Mouse (Mus musculus): Measurements from ENCODE around the gene Ercc8. TPM values are rescaled to one million over a fixed set of nuclear protein-coding genes. Genes with fewer than 3 reads are reported as not detected.

Ercc8 gene
- 21.2 and 23.2 TPM in 2 replicates for polyA plus RNA-seq (2016; fragmentation: Nextera tagmentation; extraction: Ambion mirVana)

- Histone ChIP-seq H3K36me3 (peaks cover 9% of the 10 kb centered on the region; the same call in 1 of the 2 replicates), H3K9ac (replicated peaks) (peak within 1 kb of the TSS; percentile 71), H3K27ac (replicated peaks) (no peak within 1 kb of the TSS; the same call in 1 of the 2 replicates), H3K4me2 (replicated peaks) (peak within 1 kb of the TSS; percentile 95), H3K27me3 (no peaks in the 10 kb centered on the region), H3K9me3 (no peaks in the 10 kb centered on the region), H3K4me1 (peaks cover 12% of the 10 kb centered on the region), H3K4me3 (peak within 1 kb of the TSS; percentile 96)
- under 1% methylated on average over 47 of the region's 47 CpGs for WGBS
- ATAC-seq (ENCODE audit: low FRiP score, low read depth) = peak; percentile 99
Measured at GRCm38 (mm10) chr13:108158465-108159240, at the start of gene Ercc8, which contains the start of gene Ndufaf2. Ercc8 (plus strand) TSS chr13:108158731. Ndufaf2 (minus strand) TSS chr13:108158623.

DNA sequence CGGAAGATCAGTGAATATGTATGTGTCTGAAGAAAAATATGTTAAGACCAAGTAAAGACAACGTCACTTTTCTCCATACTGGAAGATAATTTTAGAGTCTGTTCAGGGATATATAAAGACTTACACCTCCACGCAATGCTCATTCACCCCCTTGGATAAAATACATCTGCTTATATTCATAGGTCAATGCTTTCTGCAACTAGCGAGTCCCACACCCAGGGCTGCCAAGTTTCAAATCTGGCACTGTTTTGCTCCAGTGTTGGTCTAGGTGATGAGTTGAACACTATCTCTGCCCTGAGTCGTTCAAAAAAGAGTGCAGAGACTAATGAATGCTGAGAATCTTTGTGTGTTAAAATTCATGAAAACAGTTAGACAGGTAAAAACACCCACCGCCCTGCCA lies 47.6 kb upstream of the Ercc8 start:
- H3K9me3 ChIP-seq = no peaks in the 10 kb centered on the region
- no peak for ATAC-seq (ENCODE audit: low FRiP score, low read depth)

DNA sequence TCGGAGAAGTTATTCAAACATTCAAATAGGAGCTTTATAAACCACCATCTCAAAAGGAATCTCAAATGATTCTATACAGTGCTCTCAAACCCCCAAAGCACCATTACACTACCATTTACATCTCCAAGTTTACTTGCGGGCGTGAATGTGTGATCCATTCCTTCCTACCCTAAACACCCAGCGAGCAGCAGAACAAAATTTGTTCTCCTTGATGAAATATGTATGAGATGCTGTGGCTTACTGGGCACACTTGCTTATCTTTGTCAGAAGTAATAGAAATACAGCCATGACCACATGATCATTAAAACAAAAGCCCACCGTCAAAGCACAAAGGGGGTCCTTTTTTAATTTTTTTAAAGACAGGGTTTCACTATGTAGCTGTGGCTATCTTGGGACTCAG lies 45.0 kb upstream of the Ercc8 start:
- Histone ChIP-seq H3K36me3 (no peaks in the 10 kb centered on the region), H3K9ac (replicated peaks) (no peak overlapping the region), H3K4me2 (replicated peaks) (no peak overlapping the region), H3K4me1 (peaks cover 6% of the 10 kb centered on the region; the same call in 1 of the 2 replicates), H3K27ac (replicated peaks) (no peak overlapping the region), H3K4me3 (no peak overlapping the region), H3K9me3 (no peaks in the 10 kb centered on the region), H3K27me3 (no peaks in the 10 kb centered on the region)
- ATAC-seq (ENCODE audit: low FRiP score, low read depth) = no peak
- WGBS = 86% methylated on average over 5 of the region's 5 CpGs

More for the DNA sequence above, 47.6 kb upstream of the Ercc8 start:
- H3K36me3 ChIP-seq = no peaks in the 10 kb centered on the region
- no peaks in the 10 kb centered on the region for H3K27me3 ChIP-seq
- H3K27ac ChIP-seq (replicated peaks) = no peak overlapping the region
- H3K4me2 ChIP-seq (replicated peaks) = no peak overlapping the region
- H3K4me1 ChIP-seq = peaks cover 6% of the 10 kb centered on the region; the same call in 1 of the 2 replicates
- no peak overlapping the region for H3K4me3 ChIP-seq
- 90% methylated on average over 6 of the region's 6 CpGs for WGBS
- no peak overlapping the region for H3K9ac ChIP-seq (replicated peaks)

DNA sequence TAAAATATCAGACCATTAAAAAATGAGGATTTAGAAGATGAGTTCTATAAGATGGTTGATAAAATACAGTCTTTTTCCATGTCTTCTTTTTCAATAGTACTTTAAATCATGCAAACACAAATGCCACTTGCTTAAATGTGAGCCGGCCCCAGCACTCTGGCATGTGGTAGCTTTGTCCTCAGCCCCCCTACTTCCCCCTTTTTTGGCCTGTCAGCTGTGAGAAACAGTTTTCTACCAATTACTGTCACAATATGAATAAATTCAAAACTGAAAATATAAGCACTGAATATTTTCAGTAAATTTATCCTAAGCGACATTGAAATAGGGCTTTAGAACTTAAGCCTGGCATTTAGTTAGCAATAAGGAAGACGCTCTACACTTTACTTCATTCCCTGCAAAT lies 44.3 kb upstream of the Ercc8 start:
- H3K36me3 ChIP-seq = no peaks in the 10 kb centered on the region
- H3K9ac ChIP-seq (replicated peaks) = no peak overlapping the region
- no peak overlapping the region for H3K4me2 ChIP-seq (replicated peaks)
- no peak overlapping the region for H3K4me3 ChIP-seq
- peaks cover 6% of the 10 kb centered on the region; the same call in 1 of the 2 replicates for H3K4me1 ChIP-seq
- ATAC-seq (ENCODE audit: low FRiP score, low read depth) = no peak
- H3K27me3 ChIP-seq = no peaks in the 10 kb centered on the region
- no peaks in the 10 kb centered on the region for H3K9me3 ChIP-seq
- H3K27ac ChIP-seq (replicated peaks) = no peak overlapping the region
- 83% methylated on average over 3 of the region's 3 CpGs for WGBS

GRCm38 (mm10) chr13:108117654-108118053 lies 40.9 kb upstream of the Ercc8 start:
- H3K4me2 ChIP-seq (replicated peaks) = no peak overlapping the region
- no peak for ATAC-seq (ENCODE audit: low FRiP score, low read depth)
- no peaks in the 10 kb centered on the region for H3K9me3 ChIP-seq
- peaks cover 7% of the 10 kb centered on the region for H3K4me1 ChIP-seq
- H3K9ac ChIP-seq (replicated peaks) = no peak overlapping the region
- no peak overlapping the region for H3K4me3 ChIP-seq
- no peaks in the 10 kb centered on the region for H3K27me3 ChIP-seq
- H3K36me3 ChIP-seq = no peaks in the 10 kb centered on the region
- no peak overlapping the region for H3K27ac ChIP-seq (replicated peaks)

DNA sequence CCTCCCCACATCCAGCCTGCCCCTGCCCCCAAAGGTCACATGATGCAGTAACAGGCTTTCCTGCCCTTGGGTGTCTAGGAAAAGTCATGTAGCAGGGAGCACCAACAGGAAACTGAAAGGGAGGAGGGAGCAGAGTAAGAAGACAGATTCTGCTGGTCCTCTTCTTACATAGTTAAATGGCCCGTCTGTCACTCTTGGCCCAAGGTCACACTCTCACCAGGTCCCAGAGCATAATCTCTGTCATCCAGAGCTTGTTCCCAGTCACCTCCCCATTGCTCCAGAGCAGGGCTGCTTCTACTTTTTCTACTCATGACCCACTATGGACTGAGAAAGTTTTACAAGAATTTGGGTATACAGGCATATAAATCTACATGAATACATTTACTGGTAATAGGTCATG lies 40.3 kb upstream of the Ercc8 start:
- Histone ChIP-seq H3K27ac (replicated peaks) (no peak overlapping the region), H3K4me2 (replicated peaks) (no peak overlapping the region), H3K9ac (replicated peaks) (no peak overlapping the region), H3K9me3 (no peaks in the 10 kb centered on the region), H3K4me3 (no peak overlapping the region), H3K27me3 (no peaks in the 10 kb centered on the region), H3K36me3 (no peaks in the 10 kb centered on the region), H3K4me1 (peaks cover 12% of the 10 kb centered on the region)
- no peak for ATAC-seq (ENCODE audit: low FRiP score, low read depth)
- WGBS = 70% methylated on average over 1 of the region's 1 CpGs

DNA sequence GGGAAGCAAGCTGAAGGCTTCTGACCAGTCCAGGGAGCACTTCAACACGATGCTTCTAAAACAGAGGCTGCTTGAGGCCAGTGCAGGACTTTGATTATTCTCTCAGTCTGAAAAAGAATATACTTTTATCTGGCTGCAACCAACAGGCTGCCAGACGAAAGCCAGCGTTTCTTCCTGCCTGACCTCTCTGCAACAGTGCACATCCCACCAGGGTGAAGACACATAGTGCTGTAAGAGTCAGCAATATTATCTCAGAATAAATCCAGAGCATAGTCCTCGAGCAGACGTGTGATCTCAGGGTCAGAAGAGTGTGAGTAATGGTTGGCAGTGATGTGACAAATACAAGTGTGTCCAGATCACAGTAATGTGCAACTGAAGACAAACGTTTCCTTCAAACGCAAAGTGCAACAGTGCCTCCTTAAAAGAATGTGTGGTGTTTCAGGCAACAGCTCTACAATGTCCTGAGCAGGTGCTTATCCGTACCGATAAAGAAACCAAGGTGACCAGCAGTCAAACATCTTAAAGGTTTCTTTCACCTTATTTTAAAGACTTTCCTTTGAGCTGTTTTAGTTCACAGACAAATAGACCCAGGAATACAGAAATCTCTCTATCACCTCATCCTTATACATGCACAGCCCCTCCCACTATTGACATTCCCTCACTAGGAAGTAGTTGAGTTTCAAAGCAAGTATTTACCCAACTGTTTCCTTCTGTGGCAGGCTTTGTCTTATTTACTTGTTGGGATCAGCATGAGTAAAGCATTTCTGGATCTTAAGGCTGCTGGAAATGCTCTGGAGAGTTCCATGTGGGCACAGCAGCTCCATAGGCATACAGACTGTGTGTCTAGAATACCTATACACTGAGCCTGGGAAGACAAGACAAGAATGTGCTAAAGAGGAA lies 38.9 kb upstream of the Ercc8 start:
- ATAC-seq (ENCODE audit: low FRiP score, low read depth) = no peak
- Histone ChIP-seq H3K4me1 (peaks cover 19% of the 10 kb centered on the region), H3K27ac (replicated peaks) (no peak overlapping the region), H3K27me3 (no peaks in the 10 kb centered on the region), H3K4me2 (replicated peaks) (no peak overlapping the region), H3K4me3 (no peak overlapping the region), H3K9ac (replicated peaks) (no peak overlapping the region), H3K36me3 (no peaks in the 10 kb centered on the region), H3K9me3 (no peaks in the 10 kb centered on the region)
- WGBS = 90% methylated on average over 9 of the region's 9 CpGs

DNA sequence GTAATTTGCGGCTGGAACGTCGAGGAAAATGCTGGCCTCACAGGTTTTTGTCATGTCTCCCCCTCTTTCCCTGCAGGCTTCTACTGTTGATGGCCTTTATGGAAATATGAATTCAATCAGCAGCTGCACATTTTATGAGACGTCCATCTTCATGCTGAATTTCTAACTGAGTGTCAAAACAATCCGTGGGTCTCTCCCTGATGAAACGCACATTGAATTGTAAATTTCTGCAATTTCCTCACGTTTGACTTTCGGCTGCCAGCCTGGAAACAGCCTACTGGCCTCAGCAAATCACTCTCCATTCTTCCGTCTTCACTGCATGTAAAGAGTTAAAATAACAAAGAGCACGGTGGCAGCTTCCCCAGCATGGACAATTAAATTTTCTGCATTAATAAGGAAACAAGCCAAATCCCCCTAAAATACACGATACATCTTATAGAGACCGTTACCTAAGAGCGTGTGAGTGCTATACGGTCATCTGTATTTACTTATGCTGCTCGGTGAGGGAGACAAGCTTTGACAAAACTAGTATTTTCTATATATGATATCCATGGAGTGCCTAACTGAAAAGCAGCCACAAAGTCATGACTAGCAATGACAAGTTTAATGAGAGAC lies 35.3 kb upstream of the Ercc8 start:
- H3K4me3 ChIP-seq = no peak overlapping the region
- 21% methylated on average over 15 of the region's 15 CpGs for WGBS
- H3K4me2 ChIP-seq (replicated peaks) = peak overlapping the region; percentile 34
- ATAC-seq (ENCODE audit: low FRiP score, low read depth) = no peak
- H3K4me1 ChIP-seq = peaks cover 15% of the 10 kb centered on the region
- H3K27ac ChIP-seq (replicated peaks) = peak overlapping the region; percentile 60
- H3K9ac ChIP-seq (replicated peaks) = no peak overlapping the region
- H3K36me3 ChIP-seq = no peaks in the 10 kb centered on the region
- H3K9me3 ChIP-seq = no peaks in the 10 kb centered on the region
- no peaks in the 10 kb centered on the region for H3K27me3 ChIP-seq

DNA sequence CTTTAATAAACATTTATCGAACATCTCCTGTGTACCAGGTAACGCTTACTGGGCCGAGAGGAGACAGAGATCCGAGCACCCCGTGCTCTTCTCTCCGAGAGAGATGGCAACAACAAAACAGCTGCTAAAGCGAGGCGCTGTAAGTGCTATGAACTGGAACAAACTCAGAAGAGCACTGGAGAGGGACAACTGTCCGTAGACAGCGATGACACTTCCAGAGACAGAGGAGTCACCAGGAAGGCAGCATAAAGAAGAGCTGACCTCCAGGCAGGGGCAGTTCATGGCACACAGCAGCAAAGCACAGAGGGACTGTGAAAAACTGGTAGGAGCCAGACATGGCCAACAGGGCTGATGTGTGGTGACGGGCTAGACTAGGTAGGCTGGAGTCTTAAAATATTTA lies 34.4 kb upstream of the Ercc8 start:
- Histone ChIP-seq H3K27ac (replicated peaks) (no peak overlapping the region), H3K9me3 (no peaks in the 10 kb centered on the region), H3K4me3 (no peak overlapping the region), H3K4me2 (replicated peaks) (no peak overlapping the region), H3K9ac (replicated peaks) (no peak overlapping the region), H3K36me3 (no peaks in the 10 kb centered on the region), H3K4me1 (peaks cover 15% of the 10 kb centered on the region), H3K27me3 (no peaks in the 10 kb centered on the region)
- WGBS = 75% methylated on average over 11 of the region's 11 CpGs
- no peak for ATAC-seq (ENCODE audit: low FRiP score, low read depth)

DNA sequence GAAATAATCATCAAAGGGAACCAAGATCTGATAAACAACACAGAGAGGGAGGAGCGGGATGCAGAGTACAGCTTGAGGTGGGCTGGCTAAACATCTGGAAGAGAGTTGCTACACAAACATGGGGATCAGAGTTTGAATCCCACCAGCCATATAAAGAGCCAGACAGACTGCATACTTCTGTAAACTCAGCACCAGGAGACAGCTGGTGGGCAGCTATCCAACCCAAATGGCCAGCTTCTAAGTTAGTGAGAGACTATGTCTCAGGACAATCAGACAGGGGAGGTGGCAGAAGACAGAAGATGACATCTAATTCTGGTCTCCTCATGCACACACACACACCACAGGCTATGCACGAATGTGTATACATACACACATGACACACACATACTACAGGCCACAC lies 32.3 kb upstream of the Ercc8 start:
- no peaks in the 10 kb centered on the region for H3K36me3 ChIP-seq
- no peak overlapping the region for H3K4me2 ChIP-seq (replicated peaks)
- H3K27ac ChIP-seq (replicated peaks) = no peak overlapping the region
- WGBS = 90% methylated on average over 2 of the region's 2 CpGs
- no peak for ATAC-seq (ENCODE audit: low FRiP score, low read depth)
- H3K4me3 ChIP-seq = no peak overlapping the region
- H3K9me3 ChIP-seq = no peaks in the 10 kb centered on the region
- peaks cover 15% of the 10 kb centered on the region for H3K4me1 ChIP-seq
- H3K9ac ChIP-seq (replicated peaks) = no peak overlapping the region
- H3K27me3 ChIP-seq = no peaks in the 10 kb centered on the region

GRCm38 (mm10) chr13:108127130-108127529 lies 31.4 kb upstream of the Ercc8 start:
- H3K9ac ChIP-seq (replicated peaks) = no peak overlapping the region
- 4% methylated on average over 1 of the region's 1 CpGs for WGBS
- H3K9me3 ChIP-seq = no peaks in the 10 kb centered on the region
- no peak overlapping the region for H3K27ac ChIP-seq (replicated peaks)
- no peak overlapping the region for H3K4me2 ChIP-seq (replicated peaks)
- H3K4me3 ChIP-seq = no peak overlapping the region
- H3K27me3 ChIP-seq = no peaks in the 10 kb centered on the region
- no peaks in the 10 kb centered on the region for H3K36me3 ChIP-seq
- peaks cover 15% of the 10 kb centered on the region for H3K4me1 ChIP-seq
- ATAC-seq (ENCODE audit: low FRiP score, low read depth) = no peak

GRCm38 (mm10) chr13:108127883-108128282 lies 30.6 kb upstream of the Ercc8 start:
- H3K4me3 ChIP-seq = no peak overlapping the region
- no peaks in the 10 kb centered on the region for H3K27me3 ChIP-seq
- ATAC-seq (ENCODE audit: low FRiP score, low read depth) = no peak
- no peak overlapping the region for H3K4me2 ChIP-seq (replicated peaks)
- H3K9ac ChIP-seq (replicated peaks) = no peak overlapping the region
- no peaks in the 10 kb centered on the region for H3K9me3 ChIP-seq
- no peaks in the 10 kb centered on the region for H3K36me3 ChIP-seq
- no peak overlapping the region for H3K27ac ChIP-seq (replicated peaks)
- H3K4me1 ChIP-seq = peaks cover 12% of the 10 kb centered on the region
- 70% methylated on average over 1 of the region's 1 CpGs for WGBS
